11 mouse cellular contexts compared by ENCODE assay signal in genomic region chr10:39262466-39262865, GRCm38 (mm10).
DNase-seq lines count a peak whose midpoint lies in the region; ATAC-seq lines count a peak whose summit lies in the region.
"Had no signal": no experiment of that assay in that cellular context is flagged by ENCODE, and none has a peak within 500 bp of the region (broad histone marks: within the 10 kb centered on the region; RNA-seq: fewer than 3 reads in every experiment).

No protein-coding gene starts in this region.

- H3K27ac ChIP-seq in hindbrain, embryonic 11.5 days (ENCODE audit: low read depth, low read length), result no peak overlapping the region
- H3K27ac ChIP-seq in hindbrain, embryonic 16.5 days (ENCODE audit: low read depth, low read length), result no peak overlapping the region
- peak overlapping the region; percentile 31 for H3K27ac ChIP-seq in embryonic facial prominence, embryonic 11.5 days (replicated peaks; ENCODE audit: low read depth, low read length)
- H3K27ac ChIP-seq in limb, embryonic 15.5 days, result peak overlapping the region; percentile 79

- no peaks in the 10 kb centered on the region for H3K36me3 ChIP-seq in hindbrain, embryonic 11.5 days (ENCODE audit: control insufficient read depth, insufficient read depth, low read length)
- no peaks in the 10 kb centered on the region for H3K36me3 ChIP-seq in hindbrain, embryonic 16.5 days (ENCODE audit: control insufficient read depth, insufficient read depth, low read length)
- no peaks in the 10 kb centered on the region for H3K36me3 ChIP-seq in embryonic facial prominence, embryonic 11.5 days (replicated peaks; ENCODE audit: control insufficient read depth, insufficient read depth, low read depth, low read length)
- H3K36me3 ChIP-seq in limb, embryonic 15.5 days, result no peaks in the 10 kb centered on the region

- H3K9ac ChIP-seq in hindbrain, embryonic 11.5 days (ENCODE audit: low read depth, low read length), result peak overlapping the region; percentile 7; the same call in 1 of the 2 replicates
- H3K9ac ChIP-seq in hindbrain, embryonic 16.5 days (ENCODE audit: low read depth, low read length), result no peak overlapping the region
- no peak overlapping the region for H3K9ac ChIP-seq in embryonic facial prominence, embryonic 11.5 days (replicated peaks; ENCODE audit: low read length)
- no peak overlapping the region for H3K9ac ChIP-seq in limb, embryonic 15.5 days

- no peak overlapping the region for H3K4me3 ChIP-seq in hindbrain, embryonic 11.5 days (ENCODE audit: low read depth, low read length)
- H3K4me3 ChIP-seq in hindbrain, embryonic 16.5 days (ENCODE audit: low read length), result no peak overlapping the region
- no peak overlapping the region for H3K4me3 ChIP-seq in embryonic facial prominence, embryonic 11.5 days (ENCODE audit: low read depth, low read length)
- H3K4me3 ChIP-seq in limb, embryonic 15.5 days, result no peak overlapping the region

- no peak for ATAC-seq in hindbrain, embryonic 11.5 days (ENCODE audit: low FRiP score)
- no peak for ATAC-seq in hindbrain, embryonic 16.5 days
- ATAC-seq in embryonic facial prominence, embryonic 11.5 days (replicated peaks; ENCODE audit: insufficient number of reproducible peaks, low FRiP score, low TSS enrichment, low read depth), result no peak
- no peak for ATAC-seq in limb, embryonic 15.5 days (ENCODE audit: insufficient number of reproducible peaks, low FRiP score, low TSS enrichment, low read depth)
- ATAC-seq: inflammation-experienced regulatory T-cells, adult 6 months had no signal

- no peak overlapping the region for H3K4me2 ChIP-seq in hindbrain, embryonic 11.5 days (replicated peaks; ENCODE audit: low read depth, low read length)
- no peak overlapping the region for H3K4me2 ChIP-seq in hindbrain, embryonic 16.5 days (ENCODE audit: low read length)
- no peak overlapping the region for H3K4me2 ChIP-seq in embryonic facial prominence, embryonic 11.5 days (ENCODE audit: low read depth, low read length)
- H3K4me2 ChIP-seq in limb, embryonic 15.5 days, result no peak overlapping the region
- H3K4me2 ChIP-seq: liver, embryonic 11.5 days had no signal

- 0 out of 2 replicates have a peak, but pooled peaks cover 2% of the 10 kb centered on the region for H3K4me1 ChIP-seq in hindbrain, embryonic 11.5 days (replicated peaks; ENCODE audit: control insufficient read depth, insufficient read depth, low read length)
- peaks cover 7% of the 10 kb centered on the region for H3K4me1 ChIP-seq in hindbrain, embryonic 16.5 days (ENCODE audit: control insufficient read depth, insufficient read depth, low read depth, low read length)
- peaks cover 2% of the 10 kb centered on the region for H3K4me1 ChIP-seq in embryonic facial prominence, embryonic 11.5 days (ENCODE audit: control insufficient read depth, insufficient read depth, low read length)
- peaks cover 32% of the 10 kb centered on the region for H3K4me1 ChIP-seq in limb, embryonic 15.5 days

- WGBS in hindbrain, embryonic 11.5 days, result 51% methylated on average over 7 of the region's 7 CpGs
- 37% methylated on average over 7 of the region's 7 CpGs for WGBS in hindbrain, embryonic 16.5 days
- 28% methylated on average over 7 of the region's 7 CpGs for WGBS in embryonic facial prominence, embryonic 11.5 days
- 15% methylated on average over 7 of the region's 7 CpGs for WGBS in limb, embryonic 15.5 days

- DNase-seq in hindbrain, embryonic 11.5 days (ENCODE audit: low spot score), result no peak
- DNase-seq in embryo, embryonic 10 days (ENCODE audit: low spot score), result peak; percentile 53
- peak; percentile 40 for DNase-seq in embryonic facial prominence, embryonic 11.5 days (ENCODE audit: low spot score)
- DNase-seq in retina, embryonic 14.5 days (ENCODE audit: low spot score), result no peak
- DNase-seq in cerebellum, adult 9-10 months, result no peak
- DNase-seq: cerebellum, postnatal 10 days; thymus, postnatal 4 days had no signal

- H3K9me3 ChIP-seq in hindbrain, embryonic 11.5 days (ENCODE audit: control insufficient read depth, low read length), result no peaks in the 10 kb centered on the region
- no peaks in the 10 kb centered on the region for H3K9me3 ChIP-seq in hindbrain, embryonic 16.5 days (ENCODE audit: control insufficient read depth, low read length)
- no peaks in the 10 kb centered on the region for H3K9me3 ChIP-seq in embryonic facial prominence, embryonic 11.5 days (replicated peaks; ENCODE audit: control insufficient read depth, low read length)
- no peaks in the 10 kb centered on the region for H3K9me3 ChIP-seq in limb, embryonic 15.5 days

- no peaks in the 10 kb centered on the region for H3K27me3 ChIP-seq in hindbrain, embryonic 11.5 days (ENCODE audit: control insufficient read depth, insufficient read depth, low read length)
- no peaks in the 10 kb centered on the region for H3K27me3 ChIP-seq in hindbrain, embryonic 16.5 days (replicated peaks; ENCODE audit: control insufficient read depth, insufficient read depth, low read length)
- H3K27me3 ChIP-seq in embryonic facial prominence, embryonic 11.5 days (ENCODE audit: control insufficient read depth, insufficient read depth, low read length), result no peaks in the 10 kb centered on the region
- H3K27me3 ChIP-seq in limb, embryonic 15.5 days, result no peaks in the 10 kb centered on the region

Comparison
In these comparisons a context has a peak if more than half of its experiments do, and no peak if none do; other contexts are left out.
1. DNase-seq: peak in embryo, embryonic 10 days (single experiment) and embryonic facial prominence, embryonic 11.5 days (single experiment); none in hindbrain, embryonic 11.5 days (single experiment), retina, embryonic 14.5 days (single experiment) and cerebellum, adult 9-10 months (single experiment).
2. H3K27ac ChIP-seq: peak in embryonic facial prominence, embryonic 11.5 days (single experiment) and limb, embryonic 15.5 days (single experiment); none in hindbrain, embryonic 11.5 days (single experiment) and hindbrain, embryonic 16.5 days (single experiment).